23 mouse cellular contexts compared by ENCODE assay signal in the genomic region with DNA sequence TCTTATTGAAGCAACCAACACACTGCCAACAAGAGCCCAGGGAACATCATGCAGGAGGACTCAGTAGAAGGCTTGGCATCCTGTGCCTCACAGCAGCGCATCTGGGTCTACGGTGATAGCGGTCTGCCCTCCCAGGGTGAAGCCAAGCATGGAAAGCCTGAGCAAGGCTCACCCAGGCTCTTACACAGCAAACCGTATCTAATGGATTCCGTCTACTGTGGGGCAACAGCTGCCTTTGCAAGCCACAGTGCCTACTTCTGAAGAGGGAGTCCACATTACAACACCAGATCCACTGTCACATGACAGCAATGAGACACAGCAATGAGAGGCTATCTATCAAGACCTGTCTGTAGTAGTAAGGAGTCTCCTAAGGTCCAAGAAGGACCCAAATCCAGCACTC. TPM values are rescaled to one million over a fixed set of nuclear protein-coding genes. Genes with fewer than 3 reads are reported as not detected.
A peak's percentile ranks its signal among the peaks of the same experiment; 100 is the strongest.
DNase-seq lines count a peak whose midpoint lies in the region; ATAC-seq and TF ChIP-seq lines count a peak whose summit lies in the region.
"Had no signal": no experiment of that assay in that cellular context is flagged by ENCODE, and none has a peak within 500 bp of the region (broad histone marks: within the 10 kb centered on the region; RNA-seq: fewer than 3 reads in every experiment).

No protein-coding gene starts in this region.

- 0 out of 2 replicates have a peak overlapping the region, but pooled peaks have one; percentile 20 for H3K27ac ChIP-seq in kidney, embryonic 15.5 days
- no peak overlapping the region for H3K27ac ChIP-seq in midbrain, embryonic 12.5 days (replicated peaks)
- no peak overlapping the region for H3K27ac ChIP-seq in midbrain, postnatal 0 days (ENCODE audit: low read depth, low read length)
- H3K27ac ChIP-seq in thymus, adult 2 months (ENCODE audit: control insufficient read depth, insufficient read depth, low read length): no peak overlapping the region
- H3K27ac ChIP-seq: embryonic facial prominence, embryonic 13.5 days; forebrain, embryonic 13.5 days; gastrocnemius, adult 2 months; hindbrain, embryonic 15.5 days; liver, embryonic 15.5 days; stomach, postnatal 0 days had no signal

- ATAC-seq in kidney, embryonic 15.5 days (replicated peaks; ENCODE audit: low FRiP score): peak; percentile 56; the same call in 1 of the 2 replicates
- peak; percentile 45; the same call in 1 of the 2 replicates for ATAC-seq in midbrain, embryonic 12.5 days (ENCODE audit: low FRiP score, low read depth)
- ATAC-seq in midbrain, postnatal 0 days (ENCODE audit: low FRiP score): no peak
- ATAC-seq in common myeloid progenitor, adult 5-6 weeks (replicated peaks; ENCODE audit: low read depth, poor library complexity, severe bottlenecking): 0 out of 2 replicates have a peak, but pooled peaks have one; percentile 11
- peak; percentile 73 for ATAC-seq in megakaryocyte progenitor cell, adult 5-6 weeks (replicated peaks; ENCODE audit: poor library complexity)
- ATAC-seq: activated CD4-positive, CD25-positive, alpha-beta regulatory T cell, adult 4 months; forebrain, embryonic 13.5 days had no signal

- WGBS in kidney, embryonic 15.5 days: 64% methylated on average over 5 of the region's 5 CpGs
- WGBS in midbrain, embryonic 12.5 days: 83% methylated on average over 5 of the region's 5 CpGs
- WGBS in midbrain, postnatal 0 days: 78% methylated on average over 5 of the region's 5 CpGs
- 98% methylated on average over 5 of the region's 5 CpGs for whole genome bisulfite sequencing in thymus, adult 2 months

- H3K4me3 ChIP-seq in kidney, embryonic 15.5 days (replicated peaks): no peak overlapping the region
- H3K4me3 ChIP-seq in midbrain, embryonic 12.5 days: no peak overlapping the region
- no peak overlapping the region for H3K4me3 ChIP-seq in midbrain, postnatal 0 days (ENCODE audit: low read depth, low read length)
- H3K4me3 ChIP-seq in thymus, adult 2 months (ENCODE audit: control insufficient read depth, insufficient read depth, low read length): no peak overlapping the region
- H3K4me3 ChIP-seq: embryonic facial prominence, embryonic 13.5 days; forebrain, embryonic 13.5 days; gastrocnemius, adult 2 months; hindbrain, embryonic 15.5 days; liver, embryonic 15.5 days had no signal

- H3K4me2 ChIP-seq in kidney, embryonic 15.5 days: no peak overlapping the region
- no peak overlapping the region for H3K4me2 ChIP-seq in midbrain, embryonic 12.5 days (replicated peaks)
- no peak overlapping the region for H3K4me2 ChIP-seq in midbrain, postnatal 0 days (ENCODE audit: low read depth, low read length, poor library complexity, severe bottlenecking)
- H3K4me2 ChIP-seq: embryonic facial prominence, embryonic 13.5 days; forebrain, embryonic 13.5 days; heart, embryonic 11.5 days; hindbrain, embryonic 15.5 days; liver, embryonic 15.5 days; midbrain, embryonic 11.5 days had no signal

- H3K4me1 ChIP-seq in kidney, embryonic 15.5 days: no peaks in the 10 kb centered on the region
- no peaks in the 10 kb centered on the region for H3K4me1 ChIP-seq in midbrain, embryonic 12.5 days
- H3K4me1 ChIP-seq in midbrain, postnatal 0 days (ENCODE audit: insufficient read depth, low read length): no peaks in the 10 kb centered on the region
- H3K4me1 ChIP-seq in thymus, adult 2 months (replicated peaks; ENCODE audit: control insufficient read depth, insufficient read depth, low read length): peaks cover 2% of the 10 kb centered on the region; the same call in 1 of the 2 replicates
- H3K4me1 ChIP-seq: forebrain, embryonic 13.5 days; hindbrain, embryonic 15.5 days; liver, embryonic 15.5 days had no signal

- no peak for TF ChIP-seq CTCF in midbrain, postnatal 0 days (IDR thresholded peaks at IDR 0.05)
- TF ChIP-seq CTCF in thymus, adult 2 months (IDR thresholded peaks at IDR 0.05; ENCODE audit: borderline replicate concordance, control insufficient read depth, extremely low read depth, insufficient read depth, low read length, poor library complexity): no peak

- DNase-seq in kidney, postnatal 25 days: no peak
- DNase-seq in midbrain, postnatal 0 days (ENCODE audit: low spot score): no peak
- no peak for DNase-seq in adrenal gland, adult 2 months
- no peak for DNase-seq in thymus, adult 2 months
- DNase-seq: adrenal gland, postnatal 10 days; cerebellum, adult 8-10 months; gastrocnemius, adult 2 months; heart, adult 11 months; kidney, postnatal 10 days; lung, postnatal 4 days; right cerebral cortex, adult 18-20 months had no signal

- peaks cover 20% of the 10 kb centered on the region for H3K27me3 ChIP-seq in kidney, embryonic 15.5 days
- H3K27me3 ChIP-seq in midbrain, embryonic 12.5 days: no peaks in the 10 kb centered on the region
- H3K27me3 ChIP-seq in midbrain, postnatal 0 days (ENCODE audit: insufficient read depth, low read length): no peaks in the 10 kb centered on the region
- H3K27me3 ChIP-seq in thymus, adult 2 months (ENCODE audit: control insufficient read depth, insufficient read depth, low read length): no peaks in the 10 kb centered on the region
- H3K27me3 ChIP-seq: embryonic facial prominence, embryonic 13.5 days; forebrain, embryonic 13.5 days; hindbrain, embryonic 15.5 days; liver, embryonic 15.5 days had no signal

- H3K36me3 ChIP-seq in kidney, embryonic 15.5 days: no peaks in the 10 kb centered on the region
- no peaks in the 10 kb centered on the region for H3K36me3 ChIP-seq in midbrain, embryonic 12.5 days
- H3K36me3 ChIP-seq in midbrain, postnatal 0 days (ENCODE audit: insufficient read depth, low read length): no peaks in the 10 kb centered on the region
- H3K36me3 ChIP-seq in thymus, adult 2 months (ENCODE audit: control insufficient read depth, insufficient read depth, low read length): no peaks in the 10 kb centered on the region
- H3K36me3 ChIP-seq: embryonic facial prominence, embryonic 13.5 days; hindbrain, embryonic 15.5 days; liver, embryonic 15.5 days had no signal

- H3K9me3 ChIP-seq in kidney, embryonic 15.5 days (replicated peaks): no peaks in the 10 kb centered on the region
- H3K9me3 ChIP-seq in midbrain, embryonic 12.5 days: no peaks in the 10 kb centered on the region
- no peaks in the 10 kb centered on the region for H3K9me3 ChIP-seq in midbrain, postnatal 0 days (ENCODE audit: low read length)
- H3K9me3 ChIP-seq: embryonic facial prominence, embryonic 13.5 days; forebrain, embryonic 13.5 days; hindbrain, embryonic 15.5 days; liver, embryonic 15.5 days had no signal

- no peak overlapping the region for H3K9ac ChIP-seq in kidney, embryonic 15.5 days
- H3K9ac ChIP-seq in midbrain, embryonic 12.5 days (replicated peaks): no peak overlapping the region
- no peak overlapping the region for H3K9ac ChIP-seq in midbrain, postnatal 0 days (replicated peaks; ENCODE audit: low read length, poor library complexity, severe bottlenecking)
- H3K9ac ChIP-seq: embryonic facial prominence, embryonic 13.5 days; forebrain, embryonic 13.5 days; hindbrain, embryonic 15.5 days; liver, embryonic 15.5 days had no signal

- no peak for TF ChIP-seq POLR2A in thymus, adult 2 months (IDR thresholded peaks at IDR 0.05; ENCODE audit: control insufficient read depth, extremely low read depth, insufficient read depth, low read length, poor library complexity)

RNA-seq across cellular contexts. Expression of a gene that starts 52.3 kb away (rescaled TPM):
- 16.4 TPM in 2 replicates for polyA plus RNA-seq in kidney, embryonic 15.5 days (2015; fragmentation: Nextera tagmentation; extraction: Ambion mirVana)
- 17.8 and 18.1 TPM in 2 replicates for polyA plus RNA-seq in midbrain, embryonic 12.5 days (2016; fragmentation: Nextera tagmentation; extraction: Ambion mirVana)
- total RNA-seq in midbrain, postnatal 0 days (2014; rRNA removed): 5.1 and 5.4 TPM in 2 replicates
- 10.3 and 10.8 TPM in 2 replicates for polyA plus RNA-seq in midbrain, postnatal 0 days (2015; fragmentation: Nextera tagmentation; extraction: Ambion mirVana)
- 11.7 and 13.8 TPM in 2 replicates for total RNA-seq in common myeloid progenitor, adult 5-6 weeks (2017)
- total RNA-seq in megakaryocyte progenitor cell, adult 5-6 weeks (2015): 20.1 and 21.5 TPM in 2 replicates
- total RNA-seq in megakaryocyte progenitor cell, adult 5-6 weeks (2017): 6.7 and 11.7 TPM in 2 replicates
- total RNA-seq in adrenal gland, adult 2 months (2021): 10 to 100 TPM; 10.6 to 13.3 TPM
- polyA plus RNA-seq in adrenal gland, adult 2 months (2012; rRNA removed): 6.8 and 7.1 TPM in 2 replicates
- 10.0 and 13.5 TPM in 2 replicates for polyA plus RNA-seq in thymus, adult 2 months (2012; rRNA removed)
